Mouse (Mus musculus) embryonic facial prominence, embryonic 12.5 days (tissue): Measurements from ENCODE around the gene Napa. TPM values are rescaled to one million over a fixed set of nuclear protein-coding genes. Genes with fewer than 3 reads are reported as not detected.
A peak's percentile ranks its signal among the peaks of the same experiment; 100 is the strongest.

ENCODE experiments used
- ATAC-seq: fragments of 200-750 bp; cut with Nextera tagmentation; 2 replicates; pipeline ENCODE4 v1.8.0; 2017; ENCODE audit not compliant: insufficient number of reproducible peaks, insufficient read depth, low FRiP score, low TSS enrichment
- H3K27ac ChIP-seq: fragments of 300-500 bp; sonication (generic); 2 replicates; pipeline ENCODE4 v1.5.1; 2016; ENCODE audit warnings: mild to moderate bottlenecking
- H3K27me3 ChIP-seq: fragments of 300-500 bp; sonication (generic); 2 replicates; pipeline ENCODE4 v1.6.1; 2016; ENCODE audit warnings: mild to moderate bottlenecking, moderate library complexity
- H3K36me3 ChIP-seq: fragments of 300-500 bp; sonication (generic); 2 replicates; pipeline ENCODE4 v1.6.1; 2016; ENCODE audit warnings: mild to moderate bottlenecking
- H3K4me1 ChIP-seq: fragments of 300-500 bp; sonication (generic); 2 replicates; pipeline ENCODE4 v1.6.1; 2016
- H3K4me2 ChIP-seq: fragments of 300-500 bp; sonication (generic); replicated peaks from 2 replicates; pipeline ENCODE4 v1.6.1; 2016; ENCODE audit warnings: mild to moderate bottlenecking, moderate library complexity
- H3K4me3 ChIP-seq: fragments of 300-500 bp; sonication (generic); 2 replicates; pipeline ENCODE4 v1.5.1; 2016; ENCODE audit warnings: mild to moderate bottlenecking
- H3K9ac ChIP-seq: fragments of 300-500 bp; sonication (generic); 2 replicates; pipeline ENCODE4 v1.6.1; 2016; ENCODE audit warnings: mild to moderate bottlenecking, moderate library complexity
- H3K9me3 ChIP-seq: fragments of 300-500 bp; sonication (generic); 2 replicates; pipeline ENCODE4 v1.6.1; 2016; ENCODE audit warnings: mild to moderate bottlenecking, moderate library complexity
- WGBS: fragments of 180-500 bp; shearing (Covaris S2); methylation state at CpG from one replicate; pipeline ENCODE4 v1.1.7; 2016; 5-methylcytosine and 5-hydroxymethylcytosine counted together
- polyA plus RNA-seq: library from polyadenylated mRNA; unstranded; fragments of >200 nt; fragmentation: Nextera tagmentation; extraction: Ambion mirVana; gene quantifications from 2 replicates; pipeline ENCODE4 v1.2.1, GENCODE M21; 2016

The Napa gene
- polyA plus RNA-seq, 1 experiment from 2014 or later: 206 TPM

GRCm38 (mm10) chr7:16101081-16101480 lies 2.8 kb downstream of the Napa start:
- Histone ChIP-seq H3K9ac (0 out of 2 replicates have a peak overlapping the region, but pooled peaks have one; percentile 0), H3K4me1 (peaks cover 25% of the 10 kb centered on the region), H3K36me3 (peaks cover 25% of the 10 kb centered on the region), H3K9me3 (no peaks in the 10 kb centered on the region), H3K27me3 (no peaks in the 10 kb centered on the region), H3K4me3 (no peak overlapping the region), H3K27ac (no peak overlapping the region), H3K4me2 (no peak overlapping the region)
- ATAC-seq: no peak
- WGBS: 71% methylated on average over 7 of the region's 7 CpGs

DNA sequence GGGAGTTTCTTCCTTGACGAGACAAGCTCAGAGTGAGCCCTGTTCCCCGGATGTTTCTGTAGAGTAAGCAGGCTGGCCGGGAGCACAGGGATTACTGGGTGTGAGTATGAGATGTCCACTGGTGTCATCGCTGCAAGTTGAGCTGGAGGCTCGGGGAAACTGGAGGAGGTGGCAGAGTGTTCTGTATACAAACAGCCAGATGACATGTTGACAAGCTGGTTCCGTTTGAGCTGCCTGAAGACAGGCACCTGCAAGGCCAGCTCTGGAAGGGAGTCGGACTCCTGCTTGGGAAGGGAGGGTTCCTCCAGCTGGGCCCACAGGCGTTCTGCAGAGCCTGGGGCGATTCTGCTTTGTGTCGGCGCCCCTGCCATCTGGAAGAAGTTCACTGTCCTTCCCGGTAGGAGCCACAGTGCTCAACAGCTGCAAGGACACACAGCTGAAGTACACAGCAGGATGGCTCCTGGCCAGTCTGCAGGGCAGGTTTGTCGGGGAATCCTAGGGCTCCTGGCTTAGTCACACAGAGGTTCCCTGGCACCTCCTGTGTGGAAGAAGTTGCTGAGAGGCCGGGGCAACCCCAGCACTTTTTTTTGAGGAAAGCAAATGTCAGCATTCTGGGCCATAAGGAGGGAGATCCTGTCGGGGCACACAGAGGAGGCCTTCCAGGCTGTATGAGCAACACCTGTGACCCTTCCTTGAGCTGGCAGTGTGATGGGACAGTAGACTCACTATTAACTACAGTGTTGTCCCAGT lies 3.6 kb downstream of the Napa start:
- no peak for ATAC-seq
- WGBS: 73% methylated on average over 15 of the region's 15 CpGs
- no peaks in the 10 kb centered on the region for H3K9me3 ChIP-seq
- no peaks in the 10 kb centered on the region for H3K27me3 ChIP-seq
- no peak overlapping the region for H3K9ac ChIP-seq
- H3K4me3 ChIP-seq: no peak overlapping the region
- no peak overlapping the region for H3K27ac ChIP-seq
- H3K4me2 ChIP-seq: no peak overlapping the region
- H3K36me3 ChIP-seq: peaks cover 25% of the 10 kb centered on the region
- H3K4me1 ChIP-seq: peaks cover 25% of the 10 kb centered on the region

DNA sequence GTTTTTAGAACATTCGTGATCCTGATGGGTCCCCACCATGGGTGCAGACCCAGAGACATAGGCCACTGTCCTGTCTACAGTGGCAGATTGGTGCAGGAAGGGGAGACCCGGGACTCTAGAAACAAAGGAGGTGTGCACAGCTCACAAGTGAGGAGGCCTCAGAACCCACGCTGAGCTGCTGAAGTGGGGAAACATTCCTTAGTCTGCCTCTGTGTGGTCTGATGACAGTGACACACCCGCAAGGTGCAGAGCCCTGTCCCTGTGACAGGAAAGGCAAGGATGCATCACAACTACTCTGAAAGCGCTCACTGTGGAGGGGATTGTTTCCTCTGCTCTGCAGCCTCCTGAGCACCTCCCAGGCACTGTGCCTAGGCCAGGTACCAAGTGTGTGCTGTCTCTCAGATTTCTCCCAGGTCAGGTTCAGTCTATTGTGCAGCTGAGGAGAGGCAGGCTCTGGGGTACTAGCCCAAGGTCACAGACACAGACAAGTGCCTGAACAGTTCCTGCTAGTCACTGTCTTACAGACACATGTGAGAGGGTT lies 4.5 kb downstream of the Napa start:
- H3K4me2 ChIP-seq: no peak overlapping the region
- H3K4me1 ChIP-seq: peaks cover 21% of the 10 kb centered on the region
- H3K27ac ChIP-seq: no peak overlapping the region
- H3K36me3 ChIP-seq: peaks cover 34% of the 10 kb centered on the region
- no peaks in the 10 kb centered on the region for H3K27me3 ChIP-seq
- no peak overlapping the region for H3K4me3 ChIP-seq
- H3K9me3 ChIP-seq: no peaks in the 10 kb centered on the region
- no peak for ATAC-seq
- 89% methylated on average over 5 of the region's 5 CpGs for WGBS
- H3K9ac ChIP-seq: no peak overlapping the region

DNA sequence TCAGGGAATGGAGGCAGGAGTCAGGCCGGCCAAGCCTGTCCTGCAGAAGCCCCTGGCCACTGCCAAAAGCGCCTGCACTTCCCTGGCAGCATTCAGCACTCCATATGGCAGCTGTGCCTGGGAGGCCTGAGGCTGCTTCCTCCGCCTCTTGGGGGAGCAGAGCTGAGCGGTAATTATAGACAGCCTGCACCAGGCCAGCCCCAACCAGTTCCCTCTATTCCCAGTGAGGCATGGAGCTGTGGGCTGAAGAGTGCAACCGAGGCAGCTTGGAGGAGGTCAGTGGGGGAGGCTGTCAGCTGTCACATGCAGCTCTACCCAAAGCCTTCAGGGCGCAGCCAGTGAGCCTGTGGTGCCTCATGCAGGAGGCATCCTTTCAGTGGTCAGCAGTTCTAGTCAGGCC lies 5.5 kb downstream of the Napa start:
- WGBS: 59% methylated on average over 6 of the region's 6 CpGs
- Histone ChIP-seq H3K4me2 (no peak overlapping the region), H3K9ac (no peak overlapping the region), H3K27ac (no peak overlapping the region), H3K9me3 (no peaks in the 10 kb centered on the region), H3K4me3 (no peak overlapping the region), H3K4me1 (peaks cover 21% of the 10 kb centered on the region), H3K36me3 (peaks cover 44% of the 10 kb centered on the region), H3K27me3 (no peaks in the 10 kb centered on the region)
- no peak; the same call in 1 of the 2 replicates for ATAC-seq

DNA sequence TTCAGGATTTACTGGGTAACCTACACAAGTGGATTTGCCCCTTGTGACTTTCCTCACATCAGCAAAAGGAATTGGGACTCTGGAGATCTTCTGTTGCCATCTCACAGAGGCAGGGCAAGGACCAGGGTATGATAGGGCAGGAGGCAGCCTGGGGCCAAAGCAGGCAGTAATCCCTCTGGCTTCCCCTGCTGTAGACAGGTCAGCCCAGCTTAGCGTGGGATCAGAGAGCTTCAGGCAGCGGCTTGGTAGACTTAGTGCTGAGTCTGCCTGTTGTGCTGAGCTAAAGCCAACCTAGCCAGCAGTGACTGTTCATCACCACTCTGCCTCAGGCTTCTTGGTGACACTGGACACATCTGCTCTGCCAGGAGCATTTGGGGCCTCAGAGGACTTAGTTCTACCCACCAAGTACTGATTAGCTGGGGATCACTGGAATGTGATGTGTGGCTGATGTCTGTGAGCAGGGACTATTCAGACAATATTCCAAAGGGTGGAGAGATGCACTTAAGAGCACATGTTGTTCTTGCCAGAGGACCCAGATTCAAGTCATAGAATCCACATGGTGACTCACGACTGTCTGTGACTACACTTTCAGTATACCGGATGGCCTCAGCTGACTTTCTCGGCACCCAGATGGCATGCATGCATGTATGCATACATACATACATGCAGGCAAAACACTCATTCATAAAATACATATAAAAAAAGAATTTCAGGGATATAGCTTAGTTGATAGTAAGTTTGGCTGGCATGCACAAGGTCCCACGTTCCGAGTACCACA lies 6.5 kb downstream of the Napa start:
- H3K27ac ChIP-seq: no peak overlapping the region

GRCm38 (mm10) chr7:16108886-16109542 lies 10.8 kb downstream of the Napa start:
- no peak overlapping the region for H3K27ac ChIP-seq
- no peaks in the 10 kb centered on the region for H3K4me1 ChIP-seq
- no peak for ATAC-seq
- no peak overlapping the region for H3K4me2 ChIP-seq
- H3K9ac ChIP-seq: no peak overlapping the region
- no peak overlapping the region for H3K4me3 ChIP-seq
- no peaks in the 10 kb centered on the region for H3K27me3 ChIP-seq
- H3K9me3 ChIP-seq: no peaks in the 10 kb centered on the region
- peaks cover 73% of the 10 kb centered on the region for H3K36me3 ChIP-seq
- 89% methylated on average over 9 of the region's 9 CpGs for WGBS

More for the DNA sequence above, 6.5 kb downstream of the Napa start:
- no peak for ATAC-seq
- no peaks in the 10 kb centered on the region for H3K9me3 ChIP-seq
- no peak overlapping the region for H3K4me2 ChIP-seq
- H3K4me1 ChIP-seq: peaks cover 13% of the 10 kb centered on the region
- H3K4me3 ChIP-seq: no peak overlapping the region
- peaks cover 54% of the 10 kb centered on the region for H3K36me3 ChIP-seq
- no peak overlapping the region for H3K9ac ChIP-seq
- H3K27me3 ChIP-seq: no peaks in the 10 kb centered on the region
- WGBS: 92% methylated on average over 7 of the region's 7 CpGs

DNA sequence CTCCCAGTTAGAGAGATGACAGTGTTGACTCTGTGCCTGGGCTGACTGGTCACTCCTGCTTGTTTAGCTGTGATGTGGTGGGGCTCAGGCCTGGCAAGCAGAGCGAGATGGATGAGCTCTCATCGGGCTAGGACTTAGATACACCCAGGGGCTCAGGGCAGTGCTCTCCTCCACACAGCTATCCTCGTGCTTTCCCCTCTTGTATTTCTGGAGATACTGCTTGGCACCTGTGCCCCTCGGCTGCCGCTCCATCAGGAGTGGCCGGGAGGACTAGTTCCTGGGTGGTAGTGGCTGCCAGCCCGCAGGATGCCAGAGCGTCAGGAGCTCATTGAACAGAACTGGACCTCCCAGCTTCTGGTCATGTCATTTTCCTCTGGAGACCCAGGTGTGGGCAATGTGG lies 11.9 kb downstream of the Napa start:
- Histone ChIP-seq H3K4me2 (no peak overlapping the region), H3K4me1 (no peaks in the 10 kb centered on the region), H3K27me3 (no peaks in the 10 kb centered on the region), H3K9me3 (no peaks in the 10 kb centered on the region), H3K36me3 (peaks cover 85% of the 10 kb centered on the region), H3K27ac (no peak overlapping the region), H3K4me3 (no peak overlapping the region), H3K9ac (no peak overlapping the region)
- WGBS: 94% methylated on average over 8 of the region's 8 CpGs
- no peak for ATAC-seq

GRCm38 (mm10) chr7:16111284-16112090 lies 13.2 kb downstream of the Napa start:
- Histone ChIP-seq H3K9me3 (no peaks in the 10 kb centered on the region), H3K4me1 (no peaks in the 10 kb centered on the region), H3K4me2 (no peak overlapping the region), H3K27ac (no peak overlapping the region), H3K36me3 (peaks cover 93% of the 10 kb centered on the region), H3K4me3 (no peak overlapping the region), H3K9ac (no peak overlapping the region), H3K27me3 (no peaks in the 10 kb centered on the region)
- no peak for ATAC-seq
- 89% methylated on average over 7 of the region's 7 CpGs for WGBS

GRCm38 (mm10) chr7:16116418-16116817 lies 18.2 kb downstream of the Napa start:
- H3K27ac ChIP-seq: no peak overlapping the region
- no peak overlapping the region for H3K4me2 ChIP-seq
- no peaks in the 10 kb centered on the region for H3K27me3 ChIP-seq
- H3K4me1 ChIP-seq: 0 out of 2 replicates have a peak, but pooled peaks cover 4% of the 10 kb centered on the region
- no peaks in the 10 kb centered on the region for H3K9me3 ChIP-seq
- no peak for ATAC-seq
- H3K36me3 ChIP-seq: peaks cover 53% of the 10 kb centered on the region
- WGBS: 91% methylated on average over 7 of the region's 7 CpGs
- no peak overlapping the region for H3K9ac ChIP-seq
- H3K4me3 ChIP-seq: no peak overlapping the region

DNA sequence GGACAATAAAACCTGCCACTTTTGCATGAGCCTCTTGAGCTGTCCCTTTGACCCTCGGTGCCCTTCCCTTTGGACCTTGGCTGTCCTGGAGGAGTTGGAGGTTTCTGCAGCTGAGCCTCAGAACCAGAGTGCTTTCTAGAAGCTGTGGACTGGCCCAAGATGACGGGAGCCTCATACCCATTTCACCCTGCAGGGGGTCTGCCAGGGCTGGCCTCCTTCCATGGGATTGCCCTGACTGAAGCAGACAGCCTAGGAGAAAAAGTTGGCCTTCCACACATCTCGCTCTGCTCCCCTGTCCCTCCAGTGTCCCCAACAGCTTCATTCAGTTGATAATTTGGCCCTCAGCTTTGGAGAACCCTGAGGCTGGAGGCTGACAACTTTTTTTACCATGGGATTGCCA lies 18.8 kb downstream of the Napa start:
- ATAC-seq: no peak
- 84% methylated on average over 3 of the region's 3 CpGs for WGBS
- H3K36me3 ChIP-seq: peaks cover 50% of the 10 kb centered on the region
- H3K9me3 ChIP-seq: no peaks in the 10 kb centered on the region
- H3K27ac ChIP-seq: no peak overlapping the region
- H3K4me2 ChIP-seq: no peak overlapping the region
- H3K4me1 ChIP-seq: 0 out of 2 replicates have a peak, but pooled peaks cover 4% of the 10 kb centered on the region
- H3K9ac ChIP-seq: no peak overlapping the region
- H3K4me3 ChIP-seq: no peak overlapping the region
- no peaks in the 10 kb centered on the region for H3K27me3 ChIP-seq
